Comparison of ENCODE assay signal across 8 mouse cellular contexts in the genomic region with DNA sequence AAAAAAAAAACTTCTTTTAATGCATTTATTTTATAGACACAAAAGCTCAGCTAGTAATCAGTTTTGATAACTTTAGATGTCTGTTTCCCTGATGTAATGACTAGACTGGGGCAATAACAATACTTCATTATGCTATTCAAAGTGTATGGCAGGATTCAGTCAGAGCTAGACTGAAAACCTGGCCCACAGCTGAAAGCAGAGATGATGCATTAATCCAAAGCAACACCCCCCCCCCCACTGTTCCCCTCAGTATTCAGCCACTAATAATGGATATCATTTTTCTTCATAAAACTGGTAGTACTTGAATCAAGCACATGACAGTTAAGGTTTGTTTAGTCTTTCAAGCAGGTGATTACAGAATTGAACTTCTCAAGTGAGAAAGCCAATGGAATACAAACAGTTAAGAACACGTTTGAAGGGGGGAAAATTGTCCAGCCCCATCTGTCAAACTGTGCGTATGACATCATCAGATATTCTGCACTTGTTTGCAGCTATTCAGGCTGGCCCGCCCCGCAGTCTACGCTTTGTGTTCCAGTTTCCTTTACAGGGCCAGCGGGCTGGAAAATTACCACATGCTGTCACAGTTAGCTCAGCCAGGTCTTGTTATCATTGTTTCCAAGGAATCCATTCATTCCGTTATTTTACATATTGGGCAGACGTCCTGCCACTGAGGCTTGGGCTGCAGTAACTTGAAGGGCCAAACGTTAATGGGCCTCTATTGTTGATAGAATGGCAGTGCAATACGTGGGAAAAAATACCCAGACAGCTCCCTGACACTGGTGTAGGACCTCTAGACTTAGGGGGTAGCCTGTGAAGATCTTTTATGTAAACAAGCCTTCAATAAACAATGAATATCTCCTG.
DNase-seq lines count a peak whose midpoint lies in the region; ATAC-seq and TF ChIP-seq lines count a peak whose summit lies in the region.

No protein-coding gene starts in this region.

- H3K27me3 ChIP-seq in lung, embryonic 14.5 days (ENCODE audit: insufficient read depth, low read length) = no peaks in the 10 kb centered on the region
- no peaks in the 10 kb centered on the region for H3K27me3 ChIP-seq in forebrain, embryonic 14.5 days (replicated peaks; ENCODE audit: control insufficient read depth, insufficient read depth, low read length)
- H3K27me3 ChIP-seq in midbrain, embryonic 13.5 days = no peaks in the 10 kb centered on the region

- H3K36me3 ChIP-seq in lung, embryonic 14.5 days (ENCODE audit: insufficient read depth) = no peaks in the 10 kb centered on the region
- H3K36me3 ChIP-seq in forebrain, embryonic 14.5 days (ENCODE audit: control insufficient read depth, insufficient read depth, low read length) = no peaks in the 10 kb centered on the region
- no peaks in the 10 kb centered on the region for H3K36me3 ChIP-seq in midbrain, embryonic 13.5 days

- no peak for TF ChIP-seq CTCF in lung, embryonic 14.5 days (IDR thresholded peaks at IDR 0.05; ENCODE audit: low read depth)
- no peak for TF ChIP-seq CTCF in lung, adult 2 months (IDR thresholded peaks at IDR 0.05; ENCODE audit: insufficient read depth, low read length)

- WGBS in lung, embryonic 14.5 days = 27% methylated on average over 10 of the region's 10 CpGs
- WGBS in lung, adult 2 months = 27% methylated on average over 10 of the region's 10 CpGs
- WGBS in forebrain, embryonic 14.5 days = under 1% methylated on average over 10 of the region's 10 CpGs
- WGBS in midbrain, embryonic 13.5 days = 4% methylated on average over 10 of the region's 10 CpGs

- DNase-seq in lung, embryonic 14.5 days = peak; percentile 6
- no peak for DNase-seq in lung, adult 2 months
- DNase-seq in forebrain, embryonic 14.5 days (ENCODE audit: low spot score) = peak; percentile 98
- DNase-seq in layer of hippocampus, adult 9-10 months (ENCODE audit: low spot score) = peak; percentile 42
- no peak for DNase-seq in kidney, adult 11 months
- no peak for DNase-seq in kidney, adult 18-20 months

- no peak overlapping the region for H3K4me3 ChIP-seq in lung, embryonic 14.5 days (ENCODE audit: low read depth, low read length)
- H3K4me3 ChIP-seq in lung, adult 2 months (replicated peaks; ENCODE audit: extremely low read depth, low read depth, low read length) = no peak overlapping the region
- H3K4me3 ChIP-seq in forebrain, embryonic 14.5 days (ENCODE audit: low read depth, low read length) = no peak overlapping the region
- no peak overlapping the region for H3K4me3 ChIP-seq in midbrain, embryonic 13.5 days (replicated peaks)

- H3K4me1 ChIP-seq in lung, embryonic 14.5 days (ENCODE audit: insufficient read depth) = no peaks in the 10 kb centered on the region
- H3K4me1 ChIP-seq in lung, adult 2 months (ENCODE audit: control insufficient read depth, insufficient read depth, low read length) = no peaks in the 10 kb centered on the region
- H3K4me1 ChIP-seq in forebrain, embryonic 14.5 days (ENCODE audit: control insufficient read depth, insufficient read depth, low read length) = peaks cover 32% of the 10 kb centered on the region
- H3K4me1 ChIP-seq in midbrain, embryonic 13.5 days (replicated peaks) = peaks cover 30% of the 10 kb centered on the region

- H3K27ac ChIP-seq in lung, embryonic 14.5 days (ENCODE audit: low read depth) = no peak overlapping the region
- H3K27ac ChIP-seq in forebrain, embryonic 14.5 days (ENCODE audit: low read depth, low read length) = peak overlapping the region; percentile 83
- H3K27ac ChIP-seq in midbrain, embryonic 13.5 days = peak overlapping the region; percentile 82

- H3K9me3 ChIP-seq in lung, embryonic 14.5 days (ENCODE audit: low read depth, low read length) = no peaks in the 10 kb centered on the region
- H3K9me3 ChIP-seq in forebrain, embryonic 14.5 days (replicated peaks; ENCODE audit: control insufficient read depth, low read length) = no peaks in the 10 kb centered on the region
- H3K9me3 ChIP-seq in midbrain, embryonic 13.5 days = no peaks in the 10 kb centered on the region

- no peak overlapping the region for H3K4me2 ChIP-seq in lung, embryonic 14.5 days
- no peak overlapping the region for H3K4me2 ChIP-seq in forebrain, embryonic 14.5 days (ENCODE audit: low read length)
- peak overlapping the region; percentile 23 for H3K4me2 ChIP-seq in midbrain, embryonic 13.5 days (replicated peaks)

- TF ChIP-seq POLR2A in lung, adult 2 months (IDR thresholded peaks at IDR 0.05; ENCODE audit: borderline replicate concordance, extremely low read depth, low read depth, low read length) = no peak

- peak; percentile 49; the same call in 1 of the 2 replicates for ATAC-seq in lung, embryonic 14.5 days (ENCODE audit: insufficient read depth)
- peak; percentile 95 for ATAC-seq in forebrain, embryonic 14.5 days
- ATAC-seq in midbrain, embryonic 13.5 days = peak; percentile 98
- ATAC-seq in erythroblast, adult 5-6 weeks (replicated peaks; ENCODE audit: low FRiP score, poor library complexity, severe bottlenecking) = no peak

- no peak overlapping the region for H3K9ac ChIP-seq in lung, embryonic 14.5 days
- H3K9ac ChIP-seq in forebrain, embryonic 14.5 days (ENCODE audit: low read length) = no peak overlapping the region; the same call in 1 of the 2 replicates
- no peak overlapping the region; the same call in 1 of the 2 replicates for H3K9ac ChIP-seq in midbrain, embryonic 13.5 days (replicated peaks)

Comparison
In these comparisons a context has a peak if more than half of its experiments do, and no peak if none do; other contexts are left out.
1. DNase-seq: peak in lung, embryonic 14.5 days (single experiment), forebrain, embryonic 14.5 days (single experiment) and layer of hippocampus, adult 9-10 months (single experiment); none in lung, adult 2 months (single experiment), kidney, adult 11 months (single experiment) and kidney, adult 18-20 months (single experiment).